Mouse (Mus musculus): ENCODE results near the gene Smtnl1. TPM values are rescaled to one million over a fixed set of nuclear protein-coding genes. Genes with fewer than 3 reads are reported as not detected.

Gene Smtnl1
- polyA plus RNA-seq, 1 experiment from 2014 or later, result 0.29 TPM

DNA sequence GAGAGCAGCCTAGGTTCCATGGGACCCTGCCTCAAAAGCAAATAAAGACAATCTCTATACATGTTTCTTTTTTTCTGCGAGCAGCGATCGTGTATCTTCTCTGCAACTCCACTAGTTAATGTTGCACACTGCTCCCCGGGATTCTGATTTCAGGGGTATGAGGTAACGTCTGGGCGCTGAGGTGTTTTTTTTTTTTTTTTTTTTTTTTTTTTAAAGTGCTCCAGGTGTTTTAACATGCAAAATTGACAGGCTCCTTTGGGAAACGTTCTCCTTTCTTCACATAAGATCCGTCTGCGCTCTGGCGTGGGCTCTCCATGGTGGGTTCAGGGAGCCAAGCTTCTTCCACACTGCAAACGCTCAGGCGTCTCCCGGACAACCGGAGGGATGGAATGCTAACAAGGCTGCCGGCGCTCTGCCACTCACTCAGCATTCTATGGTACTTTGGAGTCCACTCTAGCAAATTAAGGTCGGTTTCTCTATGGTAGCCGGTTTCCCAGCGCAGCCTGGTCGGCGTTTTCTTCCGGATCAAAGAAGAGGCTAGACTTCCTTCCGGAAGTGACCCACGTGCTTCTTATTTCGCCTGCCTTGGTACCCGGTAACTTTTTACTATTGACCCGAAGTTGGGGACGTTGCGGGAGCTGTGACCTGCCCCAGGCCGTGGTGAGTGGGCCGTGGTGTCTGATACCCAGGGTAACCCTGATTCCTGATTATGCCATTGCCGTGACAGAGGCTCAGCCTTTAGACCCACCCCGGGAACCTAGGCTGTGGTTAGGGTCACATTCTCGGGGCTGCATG, 4.2 kb upstream of the Smtnl1 start, which contains the start of gene Timm10:
Timm10 (plus strand) TSS at position 510 of the 795 bp plus-strand sequence.
- H3K9me3 ChIP-seq (ENCODE audit: control insufficient read depth, low read length), result no peaks in the 10 kb centered on the region
- peak within 1 kb of the TSS; percentile 73 for H3K9ac ChIP-seq (ENCODE audit: low read length)
- H3K4me3 ChIP-seq (ENCODE audit: low read depth, low read length), result peak within 1 kb of the TSS; percentile 86
- H3K27ac ChIP-seq (ENCODE audit: low read depth, low read length), result no peak within 1 kb of the TSS
- peaks cover 7% of the 10 kb centered on the region for H3K4me1 ChIP-seq (ENCODE audit: control insufficient read depth, insufficient read depth, low read length)
- peak within 1 kb of the TSS; percentile 99 for H3K4me2 ChIP-seq (ENCODE audit: low read depth)
- under 1% methylated on average over 34 of the region's 34 CpGs for WGBS
- no peaks in the 10 kb centered on the region for H3K36me3 ChIP-seq (ENCODE audit: control insufficient read depth, insufficient read depth, low read length)
- H3K27me3 ChIP-seq (ENCODE audit: control insufficient read depth, insufficient read depth, low read length), result no peaks in the 10 kb centered on the region
- peak; percentile 91 for DNase-seq (ENCODE audit: low spot score)
- peak; percentile 89 for ATAC-seq (ENCODE audit: insufficient read depth, low FRiP score, low TSS enrichment)

GRCm38 (mm10) chr2:84823237-84823636, 785 bp upstream of the Smtnl1 start:
- H3K4me3 ChIP-seq (ENCODE audit: low read depth, low read length), result no peak overlapping the region
- H3K27me3 ChIP-seq (ENCODE audit: control insufficient read depth, insufficient read depth, low read length), result no peaks in the 10 kb centered on the region
- 55% methylated on average over 2 of the region's 2 CpGs for WGBS
- no peak for ATAC-seq (ENCODE audit: insufficient read depth, low FRiP score, low TSS enrichment)
- H3K9me3 ChIP-seq (ENCODE audit: control insufficient read depth, low read length), result no peaks in the 10 kb centered on the region
- H3K9ac ChIP-seq (ENCODE audit: low read length), result no peak overlapping the region
- H3K36me3 ChIP-seq (ENCODE audit: control insufficient read depth, insufficient read depth, low read length), result no peaks in the 10 kb centered on the region
- no peak overlapping the region for H3K27ac ChIP-seq (ENCODE audit: low read depth, low read length)
- DNase-seq (ENCODE audit: low spot score), result no peak
- H3K4me2 ChIP-seq (ENCODE audit: low read depth), result no peak overlapping the region
- peaks cover 7% of the 10 kb centered on the region for H3K4me1 ChIP-seq (ENCODE audit: control insufficient read depth, insufficient read depth, low read length)

GRCm38 (mm10) chr2:84819861-84820260, 2.6 kb downstream of the Smtnl1 start:
- Histone ChIP-seq H3K4me2 (ENCODE audit: low read depth) (no peak overlapping the region), H3K4me3 (ENCODE audit: low read depth, low read length) (no peak overlapping the region), H3K27ac (ENCODE audit: low read depth, low read length) (no peak overlapping the region), H3K27me3 (ENCODE audit: control insufficient read depth, insufficient read depth, low read length) (no peaks in the 10 kb centered on the region), H3K9ac (ENCODE audit: low read length) (no peak overlapping the region), H3K36me3 (ENCODE audit: control insufficient read depth, insufficient read depth, low read length) (no peaks in the 10 kb centered on the region), H3K4me1 (ENCODE audit: control insufficient read depth, insufficient read depth, low read length) (no peaks in the 10 kb centered on the region), H3K9me3 (ENCODE audit: control insufficient read depth, low read length) (no peaks in the 10 kb centered on the region)
- ATAC-seq (ENCODE audit: insufficient read depth, low FRiP score, low TSS enrichment) (no peak), DNase-seq (ENCODE audit: low spot score) (no peak)
- 70% methylated on average over 3 of the region's 3 CpGs for WGBS

- 81% methylated on average over 6 of the region's 6 CpGs for WGBS
- Histone ChIP-seq H3K27ac (ENCODE audit: low read depth, low read length) (no peak overlapping the region), H3K4me3 (ENCODE audit: low read depth, low read length) (no peak overlapping the region), H3K4me1 (ENCODE audit: control insufficient read depth, insufficient read depth, low read length) (no peaks in the 10 kb centered on the region), H3K9me3 (ENCODE audit: control insufficient read depth, low read length) (no peaks in the 10 kb centered on the region), H3K27me3 (ENCODE audit: control insufficient read depth, insufficient read depth, low read length) (no peaks in the 10 kb centered on the region), H3K36me3 (ENCODE audit: control insufficient read depth, insufficient read depth, low read length) (no peaks in the 10 kb centered on the region), H3K9ac (ENCODE audit: low read length) (no peak overlapping the region), H3K4me2 (ENCODE audit: low read depth) (no peak overlapping the region)
- no peak for DNase-seq (ENCODE audit: low spot score)
- ATAC-seq (ENCODE audit: insufficient read depth, low FRiP score, low TSS enrichment), result no peak
These were observed 9.8 kb downstream of the Smtnl1 start for GRCm38 (mm10) chr2:84812676-84813075.

DNA sequence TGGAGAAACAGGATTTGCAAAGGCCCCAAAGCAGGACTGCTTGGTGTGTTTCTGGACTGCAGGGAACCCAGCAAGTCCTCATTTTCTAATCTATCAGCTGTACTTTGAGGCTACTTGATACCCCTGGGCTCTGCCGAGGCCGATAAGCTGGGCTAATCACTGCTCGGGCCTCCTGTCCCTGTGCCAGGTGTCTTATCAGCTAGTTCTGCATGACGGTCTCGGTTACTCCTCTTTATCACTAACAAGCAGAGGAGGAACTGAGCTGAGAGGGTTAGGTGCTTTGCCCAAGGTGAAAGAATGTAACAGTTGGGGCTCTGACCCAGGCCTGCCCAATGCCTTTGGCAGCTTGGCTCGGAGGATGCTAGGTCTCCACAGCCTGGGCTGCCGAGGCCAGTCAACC, 10.6 kb downstream of the Smtnl1 start:
- ATAC-seq (ENCODE audit: insufficient read depth, low FRiP score, low TSS enrichment) (no peak), DNase-seq (ENCODE audit: low spot score) (no peak)
- 93% methylated on average over 7 of the region's 7 CpGs for WGBS
- Histone ChIP-seq H3K9ac (ENCODE audit: low read length) (no peak overlapping the region), H3K9me3 (ENCODE audit: control insufficient read depth, low read length) (no peaks in the 10 kb centered on the region), H3K4me2 (ENCODE audit: low read depth) (no peak overlapping the region), H3K27me3 (ENCODE audit: control insufficient read depth, insufficient read depth, low read length) (no peaks in the 10 kb centered on the region), H3K4me1 (ENCODE audit: control insufficient read depth, insufficient read depth, low read length) (no peaks in the 10 kb centered on the region), H3K4me3 (ENCODE audit: low read depth, low read length) (no peak overlapping the region), H3K36me3 (ENCODE audit: control insufficient read depth, insufficient read depth, low read length) (no peaks in the 10 kb centered on the region), H3K27ac (ENCODE audit: low read depth, low read length) (no peak overlapping the region)

DNA sequence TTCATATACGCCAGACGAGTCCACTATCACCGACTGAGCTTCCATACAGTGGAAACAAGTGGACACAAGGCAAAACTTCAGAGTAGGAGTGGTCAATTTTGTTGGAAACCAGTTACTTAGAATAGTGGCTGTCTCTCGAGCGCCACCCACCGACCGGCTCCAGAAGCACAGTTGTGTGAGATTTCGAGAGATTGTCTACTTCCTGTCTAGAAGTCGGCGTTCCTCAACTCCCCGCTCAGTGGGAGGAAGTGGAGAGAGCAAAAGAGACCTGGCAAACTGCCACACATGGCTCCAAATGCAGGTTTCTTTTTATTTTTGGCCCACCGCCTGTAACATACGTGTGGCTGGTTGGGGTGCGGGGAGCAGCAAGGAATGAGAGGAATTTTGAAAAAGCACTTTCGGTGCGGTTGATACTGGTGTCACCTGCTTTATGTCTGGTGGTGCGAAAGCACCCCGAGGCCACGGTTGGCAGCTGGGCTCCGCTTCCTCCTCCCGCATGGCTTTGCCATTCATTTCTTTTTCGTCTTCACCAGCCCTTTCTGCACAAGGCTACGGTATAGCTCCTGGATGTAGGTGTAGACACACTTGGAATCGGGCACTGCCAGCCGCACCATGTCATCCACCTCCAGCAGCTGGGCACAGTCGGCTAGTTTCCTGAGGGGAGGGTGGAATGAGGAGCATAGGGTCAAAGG, 11.4 kb downstream of the Smtnl1 start:
- H3K4me2 ChIP-seq (ENCODE audit: low read depth), result peak overlapping the region; percentile 31
- no peaks in the 10 kb centered on the region for H3K4me1 ChIP-seq (ENCODE audit: control insufficient read depth, insufficient read depth, low read length)
- no peaks in the 10 kb centered on the region for H3K27me3 ChIP-seq (ENCODE audit: control insufficient read depth, insufficient read depth, low read length)
- H3K27ac ChIP-seq (ENCODE audit: low read depth, low read length), result no peak overlapping the region
- no peaks in the 10 kb centered on the region for H3K9me3 ChIP-seq (ENCODE audit: control insufficient read depth, low read length)
- ATAC-seq (ENCODE audit: insufficient read depth, low FRiP score, low TSS enrichment) (peak; percentile 61; the same call in 1 of the 2 replicates), DNase-seq (ENCODE audit: low spot score) (peak; percentile 89)
- 47% methylated on average over 26 of the region's 26 CpGs for WGBS
- H3K4me3 ChIP-seq (ENCODE audit: low read depth, low read length), result 0 out of 2 replicates have a peak overlapping the region, but pooled peaks have one; percentile 12
- peak overlapping the region; percentile 5; the same call in 1 of the 2 replicates for H3K9ac ChIP-seq (ENCODE audit: low read length)
- no peaks in the 10 kb centered on the region for H3K36me3 ChIP-seq (ENCODE audit: control insufficient read depth, insufficient read depth, low read length)

GRCm38 (mm10) chr2:84810526-84810885, 11.9 kb downstream of the Smtnl1 start:
- Histone ChIP-seq H3K4me3 (ENCODE audit: low read depth, low read length) (no peak overlapping the region), H3K9ac (ENCODE audit: low read length) (no peak overlapping the region), H3K36me3 (ENCODE audit: control insufficient read depth, insufficient read depth, low read length) (no peaks in the 10 kb centered on the region), H3K9me3 (ENCODE audit: control insufficient read depth, low read length) (no peaks in the 10 kb centered on the region), H3K4me1 (ENCODE audit: control insufficient read depth, insufficient read depth, low read length) (no peaks in the 10 kb centered on the region), H3K27ac (ENCODE audit: low read depth, low read length) (no peak overlapping the region), H3K27me3 (ENCODE audit: control insufficient read depth, insufficient read depth, low read length) (no peaks in the 10 kb centered on the region), H3K4me2 (ENCODE audit: low read depth) (no peak overlapping the region)
- DNase-seq (ENCODE audit: low spot score) (no peak), ATAC-seq (ENCODE audit: insufficient read depth, low FRiP score, low TSS enrichment) (peak; percentile 11; the same call in 1 of the 2 replicates)
- 82% methylated on average over 6 of the region's 6 CpGs for WGBS

DNA sequence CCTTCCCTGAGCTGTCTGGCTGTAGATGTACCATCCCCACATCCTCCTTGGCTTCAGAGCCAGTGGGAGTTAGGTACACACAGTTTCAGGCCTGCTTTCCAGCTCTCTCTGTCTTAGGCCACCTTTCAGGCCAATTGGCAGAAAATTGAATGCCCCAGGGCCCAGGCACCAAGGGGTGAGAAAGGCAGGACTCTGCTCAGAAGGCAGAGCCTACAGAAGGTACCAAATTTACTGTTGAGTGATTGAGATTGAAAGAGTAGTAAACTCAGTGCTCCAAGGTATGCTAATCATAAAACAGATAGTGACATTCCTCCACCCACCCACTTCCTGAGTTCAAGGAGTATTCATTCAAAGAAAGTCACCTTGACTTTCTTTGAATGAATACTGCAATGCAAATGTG, 13.1 kb downstream of the Smtnl1 start:
- H3K4me1 ChIP-seq (ENCODE audit: control insufficient read depth, insufficient read depth, low read length), result no peaks in the 10 kb centered on the region
- H3K9me3 ChIP-seq (ENCODE audit: control insufficient read depth, low read length), result no peaks in the 10 kb centered on the region
- no peak overlapping the region for H3K4me3 ChIP-seq (ENCODE audit: low read depth, low read length)
- H3K27ac ChIP-seq (ENCODE audit: low read depth, low read length), result no peak overlapping the region
- no peaks in the 10 kb centered on the region for H3K27me3 ChIP-seq (ENCODE audit: control insufficient read depth, insufficient read depth, low read length)
- DNase-seq (ENCODE audit: low spot score) (no peak), ATAC-seq (ENCODE audit: insufficient read depth, low FRiP score, low TSS enrichment) (no peak)
- H3K36me3 ChIP-seq (ENCODE audit: control insufficient read depth, insufficient read depth, low read length), result no peaks in the 10 kb centered on the region
- no peak overlapping the region for H3K9ac ChIP-seq (ENCODE audit: low read length)
- H3K4me2 ChIP-seq (ENCODE audit: low read depth), result no peak overlapping the region

DNA sequence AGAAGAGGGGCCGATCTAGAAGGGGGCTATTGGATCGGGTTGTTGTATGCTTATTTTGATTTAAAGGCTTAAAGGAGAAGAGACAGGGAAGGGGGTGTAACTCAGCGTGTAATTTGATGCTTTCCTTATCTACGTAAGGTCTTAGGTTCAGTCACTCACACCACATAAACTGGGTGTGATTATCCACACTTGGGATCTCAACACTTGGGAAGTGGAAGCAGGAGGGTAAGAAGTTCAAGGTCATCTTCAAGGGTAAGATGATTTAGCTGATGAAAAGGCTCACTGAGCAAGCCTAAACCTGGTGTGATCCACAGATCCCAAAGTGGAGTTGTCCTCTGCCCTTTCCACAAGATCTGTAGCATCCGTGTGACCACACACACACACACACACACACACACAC, 15.9 kb downstream of the Smtnl1 start:
- Histone ChIP-seq H3K9ac (ENCODE audit: low read length) (no peak overlapping the region), H3K36me3 (ENCODE audit: control insufficient read depth, insufficient read depth, low read length) (no peaks in the 10 kb centered on the region), H3K27me3 (ENCODE audit: control insufficient read depth, insufficient read depth, low read length) (no peaks in the 10 kb centered on the region), H3K4me3 (ENCODE audit: low read depth, low read length) (no peak overlapping the region), H3K4me2 (ENCODE audit: low read depth) (no peak overlapping the region), H3K9me3 (ENCODE audit: control insufficient read depth, low read length) (no peaks in the 10 kb centered on the region), H3K4me1 (ENCODE audit: control insufficient read depth, insufficient read depth, low read length) (no peaks in the 10 kb centered on the region), H3K27ac (ENCODE audit: low read depth, low read length) (no peak overlapping the region)
- DNase-seq (ENCODE audit: low spot score), result no peak
- no peak for ATAC-seq (ENCODE audit: insufficient read depth, low FRiP score, low TSS enrichment)
- 72% methylated on average over 5 of the region's 5 CpGs for WGBS

All from neural tube, embryonic 11.5 days (tissue).